Mouse (Mus musculus) kidney, adult 11 months (tissue): ENCODE results near the gene Casz1.
A peak's percentile ranks its signal among the peaks of the same experiment; 100 is the strongest.

Experiments
- DNase-seq: peaks from one replicate; pipeline ENCODE4 v3.0.0; 2022

Gene Casz1

GRCm38 (mm10) chr4:148879631-148880030 is 75.4 kb downstream of the Casz1 start:
- no peak for DNase-seq

- no peak for DNase-seq
These were observed 76.9 kb downstream of the Casz1 start for GRCm38 (mm10) chr4:148881001-148881669.

- DNase-seq, result no peak
These were observed 77.6 kb downstream of the Casz1 start for GRCm38 (mm10) chr4:148881838-148882237.

- no peak for DNase-seq
These were observed 78.2 kb downstream of the Casz1 start for GRCm38 (mm10) chr4:148882360-148882929.

GRCm38 (mm10) chr4:148884596-148884995 is 80.4 kb downstream of the Casz1 start:
- no peak for DNase-seq

GRCm38 (mm10) chr4:148885401-148885800 is 81.2 kb downstream of the Casz1 start:
- no peak for DNase-seq

- DNase-seq, result no peak
These were observed 81.8 kb downstream of the Casz1 start for GRCm38 (mm10) chr4:148885921-148886540.

GRCm38 (mm10) chr4:148888229-148888628 is 84.0 kb downstream of the Casz1 start:
- DNase-seq, result no peak

- DNase-seq, result no peak
These were observed 84.8 kb downstream of the Casz1 start for GRCm38 (mm10) chr4:148889011-148889410.

GRCm38 (mm10) chr4:148890442-148890841 is 86.2 kb downstream of the Casz1 start:
- no peak for DNase-seq

- DNase-seq, result peak; percentile 57
These were observed 86.9 kb downstream of the Casz1 start for GRCm38 (mm10) chr4:148890892-148891838.

- no peak for DNase-seq
These were observed 91.9 kb downstream of the Casz1 start for GRCm38 (mm10) chr4:148896125-148896524.

GRCm38 (mm10) chr4:148899927-148900294 is 95.7 kb downstream of the Casz1 start:
- no peak for DNase-seq

GRCm38 (mm10) chr4:148900295-148901211 is 96.3 kb downstream of the Casz1 start:
- peak; percentile 90 for DNase-seq

- DNase-seq, result no peak
These were observed 97.2 kb downstream of the Casz1 start for GRCm38 (mm10) chr4:148901275-148902052.

GRCm38 (mm10) chr4:148902919-148903727 is 98.9 kb downstream of the Casz1 start:
- DNase-seq, result peak; percentile 94

GRCm38 (mm10) chr4:148905295-148905694 is 101.1 kb downstream of the Casz1 start:
- no peak for DNase-seq

- peak; percentile 75 for DNase-seq
These were observed 102.6 kb downstream of the Casz1 start for GRCm38 (mm10) chr4:148906806-148907205.

GRCm38 (mm10) chr4:148908214-148908681 is 104.0 kb downstream of the Casz1 start:
- peak; percentile 94 for DNase-seq
